Mouse (Mus musculus) limb, embryonic 10.5 days (tissue): ENCODE data around the gene Ptger1. TPM values are rescaled to one million over a fixed set of nuclear protein-coding genes. Genes with fewer than 3 reads are reported as not detected.

Experiments used
- DNase-seq: peaks from one replicate; pipeline ENCODE4 v3.0.0-alpha.2; 2017; ENCODE audit warnings: low spot score
- H3K27ac ChIP-seq: fragments of 300-500 bp; sonication (generic); 2 replicates; pipeline ENCODE4 v1.5.1; 2016; ENCODE audit warnings: mild to moderate bottlenecking
- H3K27me3 ChIP-seq: fragments of 300-500 bp; sonication (generic); 2 replicates; pipeline ENCODE4 v1.6.1; 2016; ENCODE audit warnings: low read depth, mild to moderate bottlenecking; ENCODE audit not compliant: poor library complexity, severe bottlenecking
- H3K36me3 ChIP-seq: fragments of 300-500 bp; sonication (generic); 2 replicates; pipeline ENCODE4 v1.6.1; 2016; ENCODE audit warnings: mild to moderate bottlenecking, moderate library complexity
- H3K4me1 ChIP-seq: fragments of 300-500 bp; sonication (generic); 2 replicates; pipeline ENCODE4 v1.6.1; 2016
- H3K4me3 ChIP-seq: fragments of 300-500 bp; sonication (generic); 2 replicates; pipeline ENCODE4 v1.5.1; 2016; ENCODE audit warnings: mild to moderate bottlenecking, moderate library complexity
- H3K9me3 ChIP-seq: fragments of 300-500 bp; sonication (generic); replicated peaks from 2 replicates; pipeline ENCODE4 v1.6.1; 2016; ENCODE audit warnings: mild to moderate bottlenecking
- WGBS: fragments of 180-500 bp; shearing (Covaris S2); methylation state at CpG from one replicate; pipeline ENCODE4 v1.1.7; 2016; 5-methylcytosine and 5-hydroxymethylcytosine counted together
- polyA plus RNA-seq: library from polyadenylated mRNA; unstranded; fragments of >200 nt; fragmentation: Nextera tagmentation; extraction: Ambion mirVana; gene quantifications from 2 replicates; pipeline ENCODE4 v1.2.1, GENCODE M21; 2016

Ptger1 gene
- polyA plus RNA-seq, 1 experiment from 2014 or later, result 0.64 TPM

GRCm38 (mm10) chr8:83662421-83662826 is 4.1 kb upstream of the Ptger1 start:
- peak; percentile 90 for DNase-seq
- Histone ChIP-seq H3K27ac (0 out of 2 replicates have a peak overlapping the region, but pooled peaks have one; percentile 2), H3K4me3 (no peak overlapping the region), H3K36me3 (peaks cover 35% of the 10 kb centered on the region), H3K9me3 (no peaks in the 10 kb centered on the region), H3K27me3 (peaks cover 14% of the 10 kb centered on the region), H3K4me1 (peaks cover 50% of the 10 kb centered on the region)
- 6% methylated on average over 4 of the region's 4 CpGs for WGBS

- WGBS, result 87% methylated on average over 13 of the region's 13 CpGs
- Histone ChIP-seq H3K36me3 (peaks cover 34% of the 10 kb centered on the region), H3K27ac (no peak overlapping the region), H3K27me3 (peaks cover 24% of the 10 kb centered on the region), H3K9me3 (no peaks in the 10 kb centered on the region), H3K4me3 (no peak overlapping the region), H3K4me1 (peaks cover 65% of the 10 kb centered on the region)
- no peak for DNase-seq
Measured at GRCm38 (mm10) chr8:83664096-83664495, 2.4 kb upstream of the Ptger1 start.

- 0 out of 2 replicates have a peak overlapping the region, but pooled peaks have one; percentile 10 for H3K27ac ChIP-seq
- H3K4me1 ChIP-seq, result peaks cover 60% of the 10 kb centered on the region
- WGBS, result 54% methylated on average over 2 of the region's 2 CpGs
- DNase-seq, result no peak
- H3K9me3 ChIP-seq, result no peaks in the 10 kb centered on the region
- H3K4me3 ChIP-seq, result no peak overlapping the region
- peaks cover 24% of the 10 kb centered on the region for H3K27me3 ChIP-seq
- peaks cover 41% of the 10 kb centered on the region for H3K36me3 ChIP-seq
Measured at GRCm38 (mm10) chr8:83664931-83665625, 1.4 kb upstream of the Ptger1 start.

GRCm38 (mm10) chr8:83666866-83667234 is 372 bp downstream of the Ptger1 start:
- WGBS, result 91% methylated on average over 3 of the region's 3 CpGs
- H3K4me1 ChIP-seq, result peaks cover 42% of the 10 kb centered on the region
- 0 out of 2 replicates have a peak overlapping the region, but pooled peaks have one; percentile 7 for H3K27ac ChIP-seq
- no peak overlapping the region for H3K4me3 ChIP-seq
- no peaks in the 10 kb centered on the region for H3K9me3 ChIP-seq
- peaks cover 24% of the 10 kb centered on the region for H3K27me3 ChIP-seq
- peaks cover 59% of the 10 kb centered on the region for H3K36me3 ChIP-seq
- DNase-seq, result no peak

- Histone ChIP-seq H3K4me3 (peak overlapping the region; percentile 53; the same call in 1 of the 2 replicates), H3K27me3 (peaks cover 24% of the 10 kb centered on the region), H3K9me3 (no peaks in the 10 kb centered on the region), H3K4me1 (peaks cover 36% of the 10 kb centered on the region), H3K36me3 (peaks cover 65% of the 10 kb centered on the region), H3K27ac (peak overlapping the region; percentile 83)
- DNase-seq, result no peak
- 81% methylated on average over 10 of the region's 10 CpGs for WGBS
Measured at GRCm38 (mm10) chr8:83667526-83667925, 1.0 kb downstream of the Ptger1 start.

GRCm38 (mm10) chr8:83668010-83668916 is 1.8 kb downstream of the Ptger1 start:
- Histone ChIP-seq H3K27ac (peak overlapping the region; percentile 83), H3K27me3 (peaks cover 24% of the 10 kb centered on the region), H3K4me1 (peaks cover 33% of the 10 kb centered on the region), H3K4me3 (peak overlapping the region; percentile 53), H3K9me3 (no peaks in the 10 kb centered on the region), H3K36me3 (peaks cover 65% of the 10 kb centered on the region)
- WGBS, result 18% methylated on average over 80 of the region's 80 CpGs
- DNase-seq, result peak; percentile 87

GRCm38 (mm10) chr8:83669013-83669412 is 2.5 kb downstream of the Ptger1 start:
- DNase-seq, result no peak
- Histone ChIP-seq H3K27me3 (peaks cover 24% of the 10 kb centered on the region), H3K27ac (0 out of 2 replicates have a peak overlapping the region, but pooled peaks have one; percentile 20), H3K9me3 (no peaks in the 10 kb centered on the region), H3K4me3 (peak overlapping the region; percentile 53; the same call in 1 of the 2 replicates), H3K36me3 (peaks cover 66% of the 10 kb centered on the region), H3K4me1 (peaks cover 33% of the 10 kb centered on the region)
- 79% methylated on average over 16 of the region's 16 CpGs for WGBS

- peaks cover 94% of the 10 kb centered on the region for H3K36me3 ChIP-seq
- WGBS, result 69% methylated on average over 5 of the region's 5 CpGs
- H3K27ac ChIP-seq, result 0 out of 2 replicates have a peak overlapping the region, but pooled peaks have one; percentile 6
Measured at GRCm38 (mm10) chr8:83672936-83673335, 6.5 kb downstream of the Ptger1 start.

GRCm38 (mm10) chr8:83674497-83674896 is 8.0 kb downstream of the Ptger1 start:
- Histone ChIP-seq H3K4me3 (no peak overlapping the region), H3K4me1 (peaks cover 12% of the 10 kb centered on the region), H3K27ac (no peak overlapping the region), H3K9me3 (no peaks in the 10 kb centered on the region), H3K27me3 (no peaks in the 10 kb centered on the region), H3K36me3 (peaks cover 97% of the 10 kb centered on the region)
- DNase-seq, result no peak
- whole genome bisulfite sequencing, result 82% methylated on average over 5 of the region's 5 CpGs

More at GRCm38 (mm10) chr8:83672936-83673335, 6.5 kb downstream of the Ptger1 start:
- H3K9me3 ChIP-seq, result no peaks in the 10 kb centered on the region
- DNase-seq, result no peak
- H3K4me3 ChIP-seq, result no peak overlapping the region
- H3K4me1 ChIP-seq, result peaks cover 23% of the 10 kb centered on the region
- peaks cover 4% of the 10 kb centered on the region for H3K27me3 ChIP-seq

- peaks cover 94% of the 10 kb centered on the region for H3K36me3 ChIP-seq
- 95% methylated on average over 12 of the region's 12 CpGs for WGBS
- no peak for DNase-seq
Measured at GRCm38 (mm10) chr8:83679866-83680265, 13.4 kb downstream of the Ptger1 start.

GRCm38 (mm10) chr8:83680603-83681002 is 14.1 kb downstream of the Ptger1 start:
- Histone ChIP-seq H3K27me3 (no peaks in the 10 kb centered on the region), H3K36me3 (peaks cover 94% of the 10 kb centered on the region), H3K9me3 (no peaks in the 10 kb centered on the region), H3K4me3 (peak overlapping the region; percentile 14; the same call in 1 of the 2 replicates), H3K4me1 (peaks cover 36% of the 10 kb centered on the region), H3K27ac (peak overlapping the region; percentile 89)
- DNase-seq, result no peak
- WGBS, result 87% methylated on average over 5 of the region's 5 CpGs

More at GRCm38 (mm10) chr8:83679866-83680265, 13.4 kb downstream of the Ptger1 start:
- no peaks in the 10 kb centered on the region for H3K9me3 ChIP-seq
- H3K27ac ChIP-seq, result no peak overlapping the region
- H3K4me1 ChIP-seq, result peaks cover 36% of the 10 kb centered on the region
- no peak overlapping the region for H3K4me3 ChIP-seq
- no peaks in the 10 kb centered on the region for H3K27me3 ChIP-seq

- Histone ChIP-seq H3K4me1 (peaks cover 36% of the 10 kb centered on the region), H3K27me3 (no peaks in the 10 kb centered on the region), H3K4me3 (peak overlapping the region; percentile 14; the same call in 1 of the 2 replicates), H3K9me3 (no peaks in the 10 kb centered on the region), H3K27ac (peak overlapping the region; percentile 89), H3K36me3 (peaks cover 95% of the 10 kb centered on the region)
- DNase-seq, result peak; percentile 66
- WGBS, result 8% methylated on average over 6 of the region's 6 CpGs
Measured at GRCm38 (mm10) chr8:83681099-83681498, 14.6 kb downstream of the Ptger1 start.
